Mouse (Mus musculus) adrenal gland, postnatal 14 days (tissue): Measurements from ENCODE around the gene Dpy19l1. TPM values are rescaled to one million over a fixed set of nuclear protein-coding genes. Genes with fewer than 3 reads are reported as not detected.
A peak's percentile ranks its signal among the peaks of the same experiment; 100 is the strongest.

ENCODE experiments used
- DNase-seq: peaks from one replicate; pipeline ENCODE4 v3.0.0; 2021; ENCODE audit warnings: mixed read lengths
- long read RNA-seq, 2 experiments: library from polyadenylated mRNA; stranded (forward); transcript quantifications; one replicate each; pipeline ENCODE4 v2.0.0; 2021
- total RNA-seq: library from RNA; stranded (reverse); gene quantifications from 2 replicates; pipeline ENCODE4 v1.2.3, GENCODE M21; 2021

Gene Dpy19l1
- total RNA-seq, result 38.9 and 45.8 TPM in 2 replicates
- long read RNA-seq, experiment 1, full-length matches to known transcripts, result 32 of 46 reads
- long read RNA-seq, experiment 1, partial matches to known transcripts, result 9 of 46 reads
- long read RNA-seq, experiment 1, other reads (novel, unspliced or antisense), result 5 of 46 reads
- long read RNA-seq, experiment 2, full-length matches to known transcripts, result 22 of 33 reads
- long read RNA-seq, experiment 2, partial matches to known transcripts, result 6 of 33 reads
- long read RNA-seq, experiment 2, other reads (novel, unspliced or antisense), result 5 of 33 reads

DNA sequence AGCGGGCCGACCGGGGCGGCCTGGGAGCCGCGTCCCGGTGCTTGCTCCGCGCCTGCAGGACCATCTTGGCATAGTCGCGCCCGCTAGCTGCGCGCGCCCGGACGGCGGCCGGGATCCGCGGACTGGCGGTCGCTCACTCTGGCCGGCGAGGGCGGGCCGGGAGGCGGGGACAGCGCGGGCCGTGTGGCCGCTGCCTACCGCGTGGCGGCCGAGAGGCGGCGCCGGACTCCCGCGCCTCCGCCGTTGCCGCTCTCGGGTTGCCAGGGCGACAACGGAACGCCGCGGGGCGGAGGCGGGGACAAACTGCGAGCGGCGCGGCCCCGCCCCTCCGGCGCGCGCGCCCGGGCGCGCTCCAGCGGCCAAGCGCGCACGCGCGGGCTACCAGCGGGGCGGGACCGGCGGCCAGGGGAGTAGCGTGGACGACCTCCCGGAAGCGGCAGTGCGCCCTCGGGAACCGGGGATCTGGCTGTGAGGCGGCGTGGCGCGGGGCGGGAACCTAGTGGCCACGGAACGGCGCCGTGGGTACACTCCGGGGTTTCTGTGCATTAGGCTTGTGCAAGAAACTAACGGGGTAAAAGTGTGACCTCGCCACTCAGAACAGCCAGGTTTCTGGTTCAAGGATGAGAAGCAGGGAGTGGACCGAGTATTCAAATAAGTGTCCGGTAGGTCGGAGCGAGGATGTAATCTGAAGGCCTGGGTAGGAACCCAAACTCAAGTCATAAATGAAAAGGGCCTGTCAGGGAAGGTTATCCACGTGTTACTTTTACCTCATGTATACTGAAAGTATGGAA lies at the start of gene Dpy19l1:
TSS of gene Dpy19l1 (minus strand) at position 74 of the 791 bp plus-strand sequence.
- DNase-seq, result peak; percentile 97

DNA sequence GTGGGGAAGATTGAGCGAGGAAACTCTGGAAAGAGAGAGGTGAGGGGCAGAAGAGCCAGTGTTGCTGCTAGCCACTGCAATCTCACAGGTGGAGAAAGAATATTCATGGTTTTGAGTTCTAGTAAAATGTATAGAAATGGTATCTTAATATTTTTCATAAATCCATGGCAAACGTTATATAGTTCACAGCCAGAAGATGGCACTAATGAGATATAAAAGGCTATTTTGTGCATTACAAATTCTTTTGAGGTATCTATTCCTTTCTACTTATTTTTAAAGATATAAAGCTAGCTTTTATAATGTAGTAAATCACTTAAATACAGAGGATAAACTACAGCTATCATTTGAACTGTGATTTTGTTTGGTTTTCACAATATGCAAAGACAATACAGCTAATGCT lies 35.2 kb upstream of the Dpy19l1 start:
- DNase-seq, result no peak

DNA sequence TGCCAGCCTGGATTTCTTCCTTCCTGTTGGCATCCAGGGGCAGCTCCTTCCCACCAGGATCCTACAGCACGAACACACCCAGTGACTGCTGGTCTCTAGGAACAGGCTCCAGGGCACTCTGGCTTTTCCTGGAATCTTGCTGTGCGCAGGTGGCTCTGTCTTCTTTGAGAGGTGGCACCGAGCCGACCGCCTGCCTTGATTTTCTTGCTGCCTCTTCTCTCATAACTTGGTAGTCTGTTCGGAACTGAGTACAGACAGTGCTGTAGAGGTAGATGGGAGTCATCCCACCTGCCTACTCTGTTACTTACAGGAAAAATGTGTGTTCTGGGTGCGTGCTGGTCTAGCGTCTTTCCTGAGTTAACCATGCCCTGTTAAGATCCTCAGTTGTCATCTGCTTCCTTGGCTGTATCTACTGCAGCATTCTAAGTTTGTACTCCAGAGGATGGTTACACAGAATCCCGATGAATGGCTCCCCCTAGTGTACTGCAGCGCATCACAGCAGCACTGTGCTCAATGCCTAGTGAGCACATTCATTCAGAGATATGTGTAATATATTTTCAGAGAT lies 13.7 kb upstream of the Dpy19l1 start:
- DNase-seq, result peak; percentile 77

DNA sequence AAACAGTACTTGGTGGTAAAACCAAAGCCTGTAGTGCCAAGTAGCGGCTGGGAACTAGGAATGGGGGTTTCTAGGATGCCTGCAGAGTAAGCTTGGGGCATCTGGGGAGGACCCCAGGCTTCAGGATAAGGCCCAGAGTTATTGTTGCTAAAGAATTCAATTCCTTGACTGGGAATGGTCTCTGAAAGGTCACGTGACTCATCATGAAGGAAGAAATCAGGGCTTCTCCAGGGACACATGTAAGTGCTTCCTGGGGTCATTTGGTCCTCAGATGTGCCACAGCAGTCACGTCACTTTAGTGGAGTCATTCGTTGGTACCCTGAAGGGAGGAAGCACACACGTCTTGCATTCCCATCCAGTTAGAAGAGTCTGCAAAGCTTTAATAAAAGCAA lies 11.1 kb upstream of the Dpy19l1 start:
- no peak for DNase-seq

DNA sequence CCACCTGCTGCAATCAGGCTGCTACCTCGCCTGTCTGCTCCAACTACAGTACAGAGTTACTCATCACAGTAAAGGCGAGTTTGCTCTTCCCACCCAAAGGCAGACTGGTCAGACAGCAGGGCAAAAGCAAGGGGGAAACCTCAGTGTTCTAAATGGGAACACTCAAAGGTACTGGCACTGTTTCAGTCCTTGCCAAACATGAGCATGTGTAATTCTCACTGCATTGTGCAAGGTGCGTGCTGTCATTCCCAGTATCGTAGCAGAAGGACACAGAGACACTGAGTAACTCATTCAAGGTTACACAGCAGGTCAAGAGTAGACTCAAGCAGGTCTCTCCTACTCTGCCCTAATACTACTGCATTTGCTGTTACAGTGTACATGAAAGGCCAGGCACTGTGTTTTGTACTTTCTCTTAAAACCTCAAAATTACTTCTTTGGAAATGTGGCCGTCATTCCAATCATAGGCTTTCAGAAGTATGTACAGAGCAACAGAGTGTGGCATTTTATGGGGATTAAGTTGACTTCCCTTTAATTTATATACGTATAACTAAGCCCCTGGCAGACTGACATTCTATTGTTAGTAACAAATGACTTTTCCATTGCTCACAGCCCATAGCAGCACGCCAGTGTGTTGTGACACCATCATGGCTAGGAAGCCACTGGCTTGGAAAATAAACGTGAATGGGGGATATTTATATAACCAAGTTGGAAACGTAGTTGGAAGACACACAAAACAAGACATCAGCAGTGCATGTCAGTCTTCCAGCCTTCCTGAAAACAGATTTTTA lies 10.5 kb upstream of the Dpy19l1 start:
- peak; percentile 71 for DNase-seq

DNA sequence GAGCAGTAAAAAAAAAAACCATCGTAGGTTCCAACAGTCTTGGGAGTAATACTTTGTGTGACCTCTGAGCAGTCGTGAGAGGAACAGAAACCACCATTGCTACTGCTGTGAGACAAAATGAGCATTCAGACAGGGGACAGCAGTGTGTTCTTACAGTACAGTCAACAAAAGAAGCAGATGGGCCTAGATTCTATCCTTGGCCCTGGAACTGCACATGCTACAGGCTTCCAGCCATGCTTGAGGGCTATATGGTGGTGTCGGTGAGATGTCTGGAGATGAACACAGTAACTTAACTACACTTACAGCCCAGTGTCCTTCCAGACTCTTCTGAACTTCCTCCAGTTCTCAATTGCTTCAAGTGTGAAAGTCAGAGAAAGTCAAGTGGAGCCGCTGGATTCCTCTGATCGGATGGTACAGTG lies 9.2 kb upstream of the Dpy19l1 start:
- no peak for DNase-seq

DNA sequence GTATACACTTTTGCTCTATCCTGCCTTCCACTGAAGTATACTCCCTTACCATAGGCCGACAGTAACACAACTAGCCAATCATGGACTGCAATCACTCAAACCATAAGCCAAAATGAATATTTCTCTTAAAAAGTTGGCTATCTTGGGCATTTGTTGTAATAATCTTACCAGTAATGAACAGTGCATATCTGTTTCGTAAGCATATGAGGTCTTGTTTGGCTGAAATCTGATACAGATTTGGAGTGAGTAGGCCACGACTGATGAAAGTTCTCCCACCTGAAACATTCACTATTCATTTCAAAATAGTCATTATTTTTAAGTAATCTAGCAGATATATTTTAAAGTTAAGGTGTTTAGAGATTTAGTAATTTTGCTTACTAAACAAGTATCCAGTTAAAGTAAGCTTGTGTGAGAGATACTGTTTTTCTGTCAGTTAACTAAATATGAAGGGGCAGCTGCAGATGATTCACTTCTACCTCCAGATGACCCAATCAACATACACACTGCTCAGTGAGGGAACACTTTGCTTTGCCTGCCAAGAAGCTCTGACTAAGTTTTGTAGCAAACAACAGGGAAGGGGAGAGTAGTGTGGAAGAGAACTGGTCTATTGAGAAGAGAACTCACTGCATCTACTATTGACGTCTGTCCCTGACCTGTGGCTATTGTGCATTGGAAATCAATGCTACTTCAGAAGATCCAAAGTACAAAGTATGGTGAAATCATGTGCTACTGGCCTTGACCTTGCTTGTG lies 8.6 kb upstream of the Dpy19l1 start:
- DNase-seq, result no peak

DNA sequence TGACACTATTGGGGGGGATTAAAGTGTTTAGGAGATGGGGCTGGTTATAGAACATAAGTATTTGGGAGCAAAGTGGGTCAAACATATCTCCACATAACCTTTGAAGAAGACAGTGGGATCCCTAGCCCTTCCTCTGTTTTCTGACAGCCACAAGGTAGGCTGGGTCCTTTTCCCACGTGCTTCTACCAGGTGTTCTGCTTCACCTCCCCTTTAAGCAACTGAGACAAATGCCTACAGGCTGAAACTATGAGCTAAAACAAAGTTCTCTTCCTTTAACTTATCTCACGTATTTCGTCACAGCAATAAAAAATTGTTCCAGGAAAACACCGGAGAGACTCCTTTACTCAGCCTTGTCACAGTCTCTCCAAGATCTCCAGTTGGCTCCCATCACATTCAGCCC lies 5.9 kb upstream of the Dpy19l1 start:
- no peak for DNase-seq

DNA sequence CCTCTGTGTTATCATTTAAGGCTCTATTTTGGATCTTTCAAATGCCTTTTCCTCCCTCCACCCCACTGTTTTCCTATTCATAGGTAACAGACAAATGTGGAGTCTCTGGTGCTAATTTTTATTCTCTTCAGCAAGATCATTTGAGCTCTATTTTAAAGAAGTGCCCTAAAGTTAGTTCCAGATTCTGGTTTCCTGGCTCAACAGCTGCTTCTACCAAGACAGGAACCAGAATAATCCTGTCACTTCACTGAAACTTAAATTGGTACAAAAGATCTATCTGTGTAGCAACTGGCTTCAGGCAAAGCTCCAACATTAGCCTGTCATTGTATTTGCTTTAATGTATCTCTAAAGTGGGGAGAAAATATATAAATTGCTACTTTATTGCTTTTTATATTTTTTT lies 3.6 kb upstream of the Dpy19l1 start:
- DNase-seq, result no peak

DNA sequence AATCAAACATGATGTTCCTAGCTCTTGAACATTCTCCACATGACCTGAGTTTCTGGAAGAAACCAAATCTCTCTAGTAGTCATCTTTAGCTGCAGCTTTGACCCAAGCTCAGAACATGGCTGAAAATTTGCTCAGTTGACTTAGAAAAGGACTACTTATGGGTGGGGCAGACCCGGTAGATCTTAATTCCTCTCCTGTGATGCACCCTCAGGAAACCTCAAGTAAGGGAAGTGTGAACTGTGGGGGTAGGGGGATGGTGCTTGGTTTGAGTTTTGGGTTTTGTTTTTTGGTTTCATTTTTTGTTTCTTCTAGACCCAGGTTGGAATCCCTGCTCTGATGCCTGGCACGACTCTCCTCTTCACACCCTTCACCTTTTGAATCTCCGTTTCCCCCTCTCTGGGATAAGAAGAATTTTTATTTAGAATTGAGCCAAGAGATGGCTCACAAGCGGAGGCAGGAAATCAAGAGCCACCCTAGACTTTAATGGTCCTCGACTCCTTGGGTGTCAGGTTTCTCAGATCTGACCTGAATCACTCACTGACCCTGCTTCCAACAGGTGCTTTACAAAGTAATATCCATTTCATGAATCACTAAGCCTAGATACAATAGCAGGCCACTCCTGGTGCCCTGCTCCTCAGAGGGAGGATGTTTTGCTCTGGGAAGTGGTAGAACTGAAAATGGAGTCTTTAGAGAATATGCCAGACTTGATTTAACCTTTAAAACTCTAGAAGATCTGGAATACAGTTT lies 2.2 kb upstream of the Dpy19l1 start:
- DNase-seq, result no peak

DNA sequence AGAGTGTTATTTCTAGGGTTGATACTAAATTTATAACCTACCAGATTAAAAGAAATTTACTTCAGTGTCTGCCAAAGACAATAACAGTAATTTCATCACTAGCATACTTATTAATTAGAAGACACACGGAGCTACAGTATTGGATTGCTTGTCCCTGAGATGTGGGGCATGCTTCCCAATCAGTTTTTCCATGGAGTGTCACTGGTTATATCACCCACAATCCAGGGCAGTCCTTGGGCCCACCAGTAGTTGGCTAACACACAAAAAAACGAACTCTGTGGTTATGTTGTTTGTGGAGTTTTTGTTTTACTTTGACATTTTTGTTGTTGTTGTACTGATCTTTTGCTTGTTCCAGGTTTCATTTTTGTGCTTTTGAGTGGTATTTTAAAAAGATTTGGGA lies 1.4 kb upstream of the Dpy19l1 start:
- DNase-seq, result no peak

DNA sequence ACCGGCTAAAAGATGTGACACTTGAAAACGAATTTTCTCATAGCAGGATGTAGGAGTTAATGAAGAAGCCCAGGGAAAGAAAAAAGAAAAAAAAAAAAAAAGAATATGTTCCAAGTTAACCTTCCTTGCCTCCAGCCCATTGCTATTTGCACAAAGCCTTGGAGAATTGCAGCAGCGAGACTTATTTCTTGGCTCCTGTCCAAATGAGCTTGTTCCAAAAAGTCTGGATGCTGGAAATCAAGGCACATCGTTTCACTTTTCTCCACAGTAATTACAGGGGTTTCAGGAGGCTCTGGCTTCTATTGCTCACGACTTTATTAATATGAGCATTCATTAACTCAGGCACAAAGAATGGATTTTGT lies 899 bp upstream of the Dpy19l1 start:
- peak; percentile 37 for DNase-seq

DNA sequence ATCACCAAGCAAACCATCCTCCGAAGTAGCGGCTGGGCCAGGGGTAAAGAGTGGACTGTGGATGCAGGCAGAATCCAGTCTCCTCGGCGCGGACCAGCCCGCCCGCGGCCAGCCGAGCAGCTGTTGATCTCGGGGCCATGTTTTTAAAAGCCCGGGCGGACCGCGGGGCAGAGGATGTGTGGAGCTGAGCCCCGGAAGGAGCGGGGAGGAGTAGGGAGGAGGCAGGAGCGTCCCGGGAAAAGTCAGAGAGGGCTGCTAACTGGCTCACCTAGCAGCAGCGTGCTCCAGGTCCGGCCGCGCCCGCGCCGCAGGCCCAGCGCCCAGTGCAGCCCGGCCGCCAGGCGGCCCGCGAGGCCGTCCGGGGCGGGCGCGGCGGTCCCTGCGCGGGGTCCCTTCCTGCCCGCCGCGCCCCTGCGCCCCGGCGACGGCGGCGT lies 352 bp downstream of the Dpy19l1 start:
- DNase-seq, result peak; percentile 80

DNA sequence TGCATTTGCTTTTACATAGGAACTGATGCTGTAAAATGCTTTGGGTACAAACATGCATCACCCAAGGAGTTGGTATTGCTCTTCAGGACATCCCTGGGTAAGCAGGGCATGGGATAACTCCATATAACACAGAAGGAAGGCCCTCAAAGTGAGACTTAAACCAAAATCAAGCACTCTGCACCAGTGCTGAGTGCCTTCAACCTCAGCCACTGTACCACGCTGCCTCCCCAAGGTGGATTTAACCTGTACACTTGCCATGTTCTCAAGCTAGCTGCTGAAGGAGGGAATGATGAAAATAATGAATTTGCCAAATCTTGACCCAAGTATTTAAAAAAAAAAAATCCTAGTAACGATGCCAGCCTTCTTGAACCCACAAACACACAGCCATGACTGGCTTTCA lies 1.3 kb downstream of the Dpy19l1 start:
- no peak for DNase-seq

DNA sequence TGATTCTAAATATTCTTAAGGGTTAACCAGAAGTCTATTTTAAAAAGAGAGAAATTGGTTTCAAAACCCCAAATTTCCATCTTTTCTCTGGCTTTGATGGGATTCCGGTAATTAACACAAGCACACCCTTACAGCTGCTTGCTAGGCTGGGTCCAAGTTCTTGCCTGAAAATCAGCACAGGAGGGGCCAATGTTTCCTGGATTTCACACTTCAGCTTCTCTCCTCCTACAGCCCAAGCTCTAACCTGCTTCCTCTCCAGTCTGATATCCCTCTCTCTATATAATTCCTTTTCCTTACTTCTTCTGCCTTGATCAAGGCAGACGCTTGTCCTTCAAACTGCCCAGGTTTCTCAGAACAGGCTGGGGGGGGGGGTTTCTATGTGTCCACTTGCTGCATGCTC lies 6.7 kb downstream of the Dpy19l1 start:
- DNase-seq, result no peak

DNA sequence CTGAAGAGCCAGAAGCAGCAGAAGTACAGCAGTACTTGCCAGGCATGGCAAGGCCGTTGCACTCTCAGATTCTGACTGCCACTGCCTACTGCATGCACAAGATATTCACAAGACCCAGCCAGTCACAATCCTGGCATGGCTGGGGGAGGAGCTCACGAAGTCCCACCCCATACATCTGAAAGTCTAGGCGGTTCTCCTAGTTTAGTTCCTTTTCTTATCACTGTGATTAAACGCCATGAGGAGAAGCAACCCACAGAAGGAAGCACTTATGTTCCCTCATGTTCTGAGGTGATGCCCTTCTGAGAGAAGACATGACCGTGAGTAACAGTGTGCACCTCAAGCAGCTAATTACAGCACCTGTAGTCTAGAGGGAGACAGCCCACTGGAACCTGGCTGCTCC lies 12.4 kb downstream of the Dpy19l1 start:
- no peak for DNase-seq

DNA sequence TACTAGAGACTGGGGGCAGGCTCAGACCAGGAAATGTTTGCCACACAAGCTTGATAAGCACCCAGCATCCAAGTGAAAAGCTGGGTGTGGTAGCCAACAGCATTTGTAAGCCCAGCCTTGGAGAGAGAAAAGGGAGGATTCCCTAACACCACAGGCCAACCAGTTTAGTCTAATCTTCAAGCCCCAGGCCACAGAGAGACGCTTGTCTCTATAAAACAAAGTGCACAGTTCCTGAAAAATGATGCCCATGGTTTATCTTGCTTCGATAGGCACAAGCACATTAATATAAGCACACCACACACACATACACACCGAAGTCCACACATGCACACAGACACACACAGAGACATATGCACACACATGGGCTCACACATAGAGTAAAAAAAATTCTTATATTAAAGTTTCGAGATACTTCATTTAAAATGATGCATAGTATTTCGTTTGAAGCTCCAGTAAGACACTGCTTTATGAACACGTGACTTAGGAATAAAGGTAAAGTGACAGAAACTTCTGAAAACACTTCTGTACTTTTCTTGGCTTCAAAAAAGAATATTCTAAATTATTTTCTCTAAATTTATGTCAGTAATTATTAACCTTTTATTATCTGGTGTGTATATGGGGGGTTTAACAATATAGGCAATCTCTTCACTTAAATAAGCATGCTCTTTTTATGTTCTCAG lies 14.4 kb downstream of the Dpy19l1 start:
- DNase-seq, result no peak

DNA sequence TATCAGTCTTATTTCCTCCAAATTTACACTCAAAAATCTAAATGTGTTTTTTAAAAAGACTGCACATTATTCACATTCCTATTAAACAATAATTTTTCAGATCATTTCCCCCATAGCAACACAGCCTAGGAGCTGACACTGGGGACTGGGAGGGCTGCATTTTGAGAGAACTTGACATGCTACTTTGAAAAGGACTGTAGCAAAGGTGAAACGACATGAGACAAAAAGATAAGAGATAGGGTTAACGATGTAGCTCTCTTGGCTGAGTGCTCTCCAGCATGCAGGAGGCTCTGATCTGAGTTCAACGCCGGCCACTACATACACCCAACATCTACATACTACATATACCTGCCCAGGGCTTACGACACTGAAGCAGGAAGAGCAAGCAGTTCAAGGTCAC lies 20.6 kb downstream of the Dpy19l1 start:
- no peak for DNase-seq

DNA sequence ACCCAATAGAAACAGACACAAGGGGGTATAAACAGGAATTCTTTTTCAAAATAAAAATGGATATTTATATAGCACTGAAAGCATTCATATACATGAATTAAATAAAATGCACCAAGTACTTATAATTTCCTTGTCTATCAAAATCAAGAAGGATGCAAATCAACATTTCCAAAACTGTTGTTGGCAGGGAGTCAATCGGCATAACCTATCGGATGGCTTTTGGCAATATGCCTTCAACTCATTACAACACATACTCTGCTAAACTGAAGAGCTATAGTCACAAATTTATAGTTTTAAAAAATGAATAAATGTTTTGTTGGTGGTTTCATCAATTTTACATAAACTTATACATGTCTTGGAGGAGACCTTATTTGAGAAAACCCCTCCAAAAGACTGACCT lies 25.7 kb downstream of the Dpy19l1 start:
- no peak for DNase-seq

DNA sequence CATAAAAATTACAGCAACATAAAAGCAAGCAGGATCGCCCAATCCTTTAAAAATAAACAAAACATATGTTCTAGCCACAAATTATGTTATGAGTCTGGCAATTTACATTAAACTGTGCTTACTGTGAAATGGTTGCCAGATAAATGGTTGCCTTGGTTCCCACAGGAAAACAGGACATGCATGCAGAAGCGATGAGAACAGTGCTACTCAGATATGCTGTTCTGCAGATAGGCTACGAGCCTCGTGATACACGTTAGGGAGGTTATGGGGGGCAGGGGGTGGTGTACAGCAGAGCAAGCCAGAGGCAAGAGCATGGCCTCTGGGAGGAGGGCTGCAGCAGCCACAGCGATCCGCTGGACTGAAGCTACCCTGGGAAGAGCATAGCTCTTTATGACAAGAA lies 29.1 kb downstream of the Dpy19l1 start:
- no peak for DNase-seq

DNA sequence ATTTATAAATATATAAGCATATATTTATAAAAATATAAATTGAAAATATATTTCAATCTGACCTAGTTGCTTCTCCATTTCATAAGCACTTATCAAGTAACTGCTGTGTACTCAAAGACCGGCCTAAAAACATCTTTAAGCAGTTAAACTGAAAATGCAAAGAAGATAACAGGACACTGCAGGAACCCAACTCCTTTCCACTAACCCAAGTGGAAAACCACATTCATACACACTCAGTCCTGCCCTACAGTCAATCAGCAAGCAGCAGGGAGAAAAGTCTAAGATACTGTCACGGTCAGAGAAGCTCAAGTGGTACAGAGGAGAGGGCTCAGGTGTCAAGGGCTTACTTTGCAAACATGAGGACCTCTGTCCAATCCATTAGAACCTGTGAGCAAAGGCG lies 30.4 kb downstream of the Dpy19l1 start:
- no peak for DNase-seq
